Comparison of ENCODE assay signal across 9 mouse cellular contexts in genomic region chr8:120607885-120608284, GRCm38 (mm10). TPM values are rescaled to one million over a fixed set of nuclear protein-coding genes. Genes with fewer than 3 reads are reported as not detected.
DNase-seq lines count a peak whose midpoint lies in the region; ATAC-seq and TF ChIP-seq lines count a peak whose summit lies in the region.
"Had no signal": no experiment of that assay in that cellular context is flagged by ENCODE, and none has a peak within 500 bp of the region (broad histone marks: within the 10 kb centered on the region; RNA-seq: fewer than 3 reads in every experiment).

No protein-coding gene starts in this region.

- peak overlapping the region; percentile 21 for H3K4me2 ChIP-seq in intestine, postnatal 0 days (replicated peaks; ENCODE audit: low read depth)
- H3K4me2 ChIP-seq in neural tube, embryonic 11.5 days (ENCODE audit: low read depth) = no peak overlapping the region

- peak; percentile 75; the same call in 1 of the 2 replicates for ATAC-seq in frontal cortex, adult (ENCODE audit: low TSS enrichment)
- no peak for ATAC-seq in intestine, postnatal 0 days
- no peak for ATAC-seq in neural tube, embryonic 11.5 days (ENCODE audit: insufficient read depth, low FRiP score, low TSS enrichment)

- no peak overlapping the region for H3K27ac ChIP-seq in cerebellum, adult 2 months (ENCODE audit: insufficient read depth, low read length)
- no peak overlapping the region for H3K27ac ChIP-seq in intestine, postnatal 0 days (ENCODE audit: low read depth, low read length)
- H3K27ac ChIP-seq in neural tube, embryonic 11.5 days (ENCODE audit: low read depth, low read length) = no peak overlapping the region

- DNase-seq in urinary bladder, adult 2 months (ENCODE audit: low spot score) = peak; percentile 51
- DNase-seq in urinary bladder, postnatal 10 days (ENCODE audit: low spot score) = no peak
- DNase-seq in cerebellum, adult 2 months = peak; percentile 65 to 81
- DNase-seq in liver = peak; percentile 77
- DNase-seq in neural tube, embryonic 11.5 days (ENCODE audit: low spot score) = peak; percentile 72
- DNase-seq in thymus, postnatal 0 days (ENCODE audit: low spot score) = peak; percentile 77

- TF ChIP-seq CTCF in cerebellum, adult 2 months (IDR thresholded peaks at IDR 0.05; ENCODE audit: borderline replicate concordance, insufficient read depth, low read depth, low read length) = peak; percentile 89
- TF ChIP-seq CTCF in intestine, postnatal 0 days (IDR thresholded peaks at IDR 0.05; ENCODE audit: low read depth) = peak; percentile 91

- no peaks in the 10 kb centered on the region for H3K36me3 ChIP-seq in intestine, postnatal 0 days (ENCODE audit: control insufficient read depth, insufficient read depth)
- no peaks in the 10 kb centered on the region for H3K36me3 ChIP-seq in neural tube, embryonic 11.5 days (ENCODE audit: control insufficient read depth, insufficient read depth, low read length)

- H3K4me3 ChIP-seq in cerebellum, adult 2 months (replicated peaks; ENCODE audit: insufficient read depth, low read depth, low read length) = no peak overlapping the region
- no peak overlapping the region for H3K4me3 ChIP-seq in intestine, postnatal 0 days (ENCODE audit: low read depth, low read length)
- no peak overlapping the region for H3K4me3 ChIP-seq in neural tube, embryonic 11.5 days (ENCODE audit: low read depth, low read length)
- H3K4me3 ChIP-seq: erythroblast, embryonic 14.5 days had no signal

- H3K9me3 ChIP-seq in intestine, postnatal 0 days (ENCODE audit: control insufficient read depth) = no peaks in the 10 kb centered on the region
- no peaks in the 10 kb centered on the region for H3K9me3 ChIP-seq in neural tube, embryonic 11.5 days (ENCODE audit: control insufficient read depth, low read length)

- WGBS in cerebellum, adult 2 months = 9% methylated on average over 7 of the region's 7 CpGs
- 10% methylated on average over 7 of the region's 7 CpGs for WGBS in intestine, postnatal 0 days
- WGBS in neural tube, embryonic 11.5 days = 10% methylated on average over 7 of the region's 7 CpGs

- no peaks in the 10 kb centered on the region for H3K27me3 ChIP-seq in cerebellum, adult 2 months (ENCODE audit: control insufficient read depth, insufficient read depth, low read length)
- H3K27me3 ChIP-seq in intestine, postnatal 0 days (replicated peaks; ENCODE audit: control insufficient read depth, insufficient read depth, low read length) = no peaks in the 10 kb centered on the region
- H3K27me3 ChIP-seq in neural tube, embryonic 11.5 days (ENCODE audit: control insufficient read depth, insufficient read depth, low read length) = no peaks in the 10 kb centered on the region

- no peak overlapping the region for H3K9ac ChIP-seq in intestine, postnatal 0 days (ENCODE audit: low read depth, low read length)
- no peak overlapping the region for H3K9ac ChIP-seq in neural tube, embryonic 11.5 days (ENCODE audit: low read length)

- no peak for TF ChIP-seq POLR2A in cerebellum, adult 2 months (IDR thresholded peaks at IDR 0.05; ENCODE audit: borderline replicate concordance, insufficient read depth, low read length)

- H3K4me1 ChIP-seq in cerebellum, adult 2 months (ENCODE audit: control insufficient read depth, insufficient read depth, low read length) = no peaks in the 10 kb centered on the region
- no peaks in the 10 kb centered on the region for H3K4me1 ChIP-seq in intestine, postnatal 0 days (replicated peaks; ENCODE audit: control insufficient read depth, insufficient read depth, low read length)
- peaks cover under 1% of the 10 kb centered on the region; the same call in 1 of the 2 replicates for H3K4me1 ChIP-seq in neural tube, embryonic 11.5 days (ENCODE audit: control insufficient read depth, insufficient read depth, low read length)

RNA-seq across cellular contexts. Expression of gene Gins2, which starts 18.8 kb away (rescaled TPM):
- 4.0 and 6.4 TPM in 2 replicates for polyA plus RNA-seq in urinary bladder, adult 2 months (2012; rRNA removed)
- 2.1 and 2.5 TPM in 2 replicates for polyA plus RNA-seq in cerebellum, adult 2 months (2012; rRNA removed)
- 23.1 and 23.7 TPM in 2 replicates for polyA plus RNA-seq in intestine, postnatal 0 days (2015; fragmentation: Nextera tagmentation; extraction: Ambion mirVana)
- 101 and 109 TPM in 2 replicates for polyA plus RNA-seq in neural tube, embryonic 11.5 days (2014; fragmentation: Nextera tagmentation; extraction: Ambion mirVana)
- 60.0 and 77.9 TPM in 2 replicates for polyA plus RNA-seq in thymus, postnatal 0 days (2015; fragmentation: Nextera tagmentation; extraction: Ambion mirVana)

RNA-seq across cellular contexts. Expression of gene 1190005I06Rik, which starts 39.5 kb away (rescaled TPM):
- polyA plus RNA-seq in urinary bladder, adult 2 months (2012; rRNA removed) = 8.9 and 10.3 TPM in 2 replicates
- polyA plus RNA-seq in cerebellum, adult 2 months (2012; rRNA removed) = 8.1 and 8.2 TPM in 2 replicates
- polyA plus RNA-seq in intestine, postnatal 0 days (2015; fragmentation: Nextera tagmentation; extraction: Ambion mirVana) = 3.9 and 4.0 TPM in 2 replicates
- 2.5 and 2.6 TPM in 2 replicates for polyA plus RNA-seq in neural tube, embryonic 11.5 days (2014; fragmentation: Nextera tagmentation; extraction: Ambion mirVana)
- 2.1 TPM in 2 replicates for polyA plus RNA-seq in thymus, postnatal 0 days (2015; fragmentation: Nextera tagmentation; extraction: Ambion mirVana)

RNA-seq across cellular contexts. Expression of gene Gm27021, which starts 60.0 kb away (rescaled TPM):
- polyA plus RNA-seq in urinary bladder, adult 2 months (2012; rRNA removed) = 0.12 and 0.23 TPM in 2 replicates
- 1.1 and 1.9 TPM in 2 replicates for polyA plus RNA-seq in cerebellum, adult 2 months (2012; rRNA removed)
- 1.0 and 1.9 TPM in 2 replicates for polyA plus RNA-seq in intestine, postnatal 0 days (2015; fragmentation: Nextera tagmentation; extraction: Ambion mirVana)
- 2.3 and 2.5 TPM in 2 replicates for polyA plus RNA-seq in neural tube, embryonic 11.5 days (2014; fragmentation: Nextera tagmentation; extraction: Ambion mirVana)
- polyA plus RNA-seq in thymus, postnatal 0 days (2015; fragmentation: Nextera tagmentation; extraction: Ambion mirVana) = 1.6 and 2.3 TPM in 2 replicates
